Mouse (Mus musculus) kidney, postnatal 10 days (tissue): ENCODE measurements at regions not wholly inside any gene's neighbourhood (a gene's known extent, or its start where the extent isn't known, plus 50 kb on each side); places are given as distances from the start of the nearest gene placed in this dataset.

Source experiments
- DNase-seq: peaks from one replicate; pipeline ENCODE4 v3.0.0; 2021; ENCODE audit warnings: mixed read lengths

GRCm38 (mm10) chrX:97748251-97749016 lies 371.4 kb upstream of the Eda2r start:
- no peak for DNase-seq

GRCm38 (mm10) chrX:97744356-97744755 lies 367.3 kb upstream of the Eda2r start:
- peak; percentile 16 for DNase-seq

GRCm38 (mm10) chrX:97724537-97724936 lies 347.5 kb upstream of the Eda2r start:
- DNase-seq = no peak

- no peak for DNase-seq
Observed at GRCm38 (mm10) chrX:97707851-97708250, 330.8 kb upstream of the Eda2r start.

- no peak for DNase-seq
Observed at GRCm38 (mm10) chrX:97658726-97659125, 281.7 kb upstream of the Eda2r start.

GRCm38 (mm10) chrX:97651601-97652290 lies 274.7 kb upstream of the Eda2r start:
- no peak for DNase-seq
